Mouse (Mus musculus) neutrophil, adult 5-6 weeks (primary cell): ENCODE data around the gene Jmjd4. TPM values are rescaled to one million over a fixed set of nuclear protein-coding genes. Genes with fewer than 3 reads are reported as not detected.

ENCODE experiments used
- ATAC-seq: fragments of 151-379, 151-347 bp; 2 replicates; pipeline ENCODE4 v1.8.0; 2017; ENCODE audit warnings: mild to moderate bottlenecking, moderate TSS enrichment; ENCODE audit not compliant: insufficient number of reproducible peaks, poor library complexity, low FRiP score, severe bottlenecking; ENCODE audit errors: extremely low read depth
- total RNA-seq: library from RNA; stranded (forward); fragments of 200-1000 nt; gene quantifications from 2 replicates; pipeline ENCODE4 v1.2.3, GENCODE M21; 2017

Gene Jmjd4
- total RNA-seq = 10.4 and 11.2 TPM in 2 replicates

- ATAC-seq = peak; percentile 72
These were observed at the start of gene Jmjd4 for GRCm38 (mm10) chr11:59449741-59450229. TSS of gene Jmjd4 (plus strand) at chr11:59450045.

- no peak for ATAC-seq
These were observed 49.0 kb upstream of the Jmjd4 start for GRCm38 (mm10) chr11:59400876-59401275.

- ATAC-seq = no peak
These were observed 44.1 kb upstream of the Jmjd4 start for GRCm38 (mm10) chr11:59405761-59406160.

- no peak for ATAC-seq
These were observed 39.0 kb upstream of the Jmjd4 start for GRCm38 (mm10) chr11:59410851-59411250.

GRCm38 (mm10) chr11:59412058-59412457 is 37.8 kb upstream of the Jmjd4 start:
- no peak for ATAC-seq

GRCm38 (mm10) chr11:59412999-59413863 is 36.6 kb upstream of the Jmjd4 start:
- no peak for ATAC-seq

GRCm38 (mm10) chr11:59418708-59419107 is 31.1 kb upstream of the Jmjd4 start:
- ATAC-seq = no peak

- ATAC-seq = no peak
These were observed 28.4 kb upstream of the Jmjd4 start for GRCm38 (mm10) chr11:59421436-59421835.

GRCm38 (mm10) chr11:59421967-59422366 is 27.9 kb upstream of the Jmjd4 start:
- no peak for ATAC-seq

GRCm38 (mm10) chr11:59423010-59423588 is 26.7 kb upstream of the Jmjd4 start:
- no peak for ATAC-seq

- ATAC-seq = peak; percentile 37
These were observed 24.2 kb upstream of the Jmjd4 start for GRCm38 (mm10) chr11:59425671-59426101.

- no peak for ATAC-seq
These were observed 21.7 kb upstream of the Jmjd4 start for GRCm38 (mm10) chr11:59428057-59428660.

- ATAC-seq = no peak
These were observed 19.9 kb upstream of the Jmjd4 start for GRCm38 (mm10) chr11:59429959-59430358.

GRCm38 (mm10) chr11:59432261-59432660 is 17.6 kb upstream of the Jmjd4 start:
- ATAC-seq = no peak

- no peak for ATAC-seq
These were observed 11.9 kb upstream of the Jmjd4 start for GRCm38 (mm10) chr11:59437954-59438353.

GRCm38 (mm10) chr11:59443102-59443501 is 6.7 kb upstream of the Jmjd4 start:
- ATAC-seq = no peak

- ATAC-seq = peak; percentile 34; the same call in 1 of the 2 replicates
These were observed 456 bp downstream of the Jmjd4 start for GRCm38 (mm10) chr11:59450230-59450771.

- ATAC-seq = no peak
These were observed 1.2 kb downstream of the Jmjd4 start, which contains the start of gene Snap47 for GRCm38 (mm10) chr11:59451086-59451485. TSS of gene Snap47 (minus strand) at chr11:59451186.

GRCm38 (mm10) chr11:59456346-59456745 is 6.5 kb downstream of the Jmjd4 start:
- ATAC-seq = no peak
